Mouse (Mus musculus) liver, embryonic 14.5 days (tissue): Measurements from ENCODE around the gene Llgl2.

Experiments used
- CTCF ChIP-seq: IDR thresholded peaks from 2 replicates; pipeline ENCODE4 v1.5.1; 2016; ENCODE audit warnings: antibody characterized with exemption, low read depth, control low read depth
- EP300 ChIP-seq: IDR thresholded peaks from 2 replicates; pipeline ENCODE4 v1.6.1; 2016; ENCODE audit warnings: antibody characterized with exemption, low read depth

DNA sequence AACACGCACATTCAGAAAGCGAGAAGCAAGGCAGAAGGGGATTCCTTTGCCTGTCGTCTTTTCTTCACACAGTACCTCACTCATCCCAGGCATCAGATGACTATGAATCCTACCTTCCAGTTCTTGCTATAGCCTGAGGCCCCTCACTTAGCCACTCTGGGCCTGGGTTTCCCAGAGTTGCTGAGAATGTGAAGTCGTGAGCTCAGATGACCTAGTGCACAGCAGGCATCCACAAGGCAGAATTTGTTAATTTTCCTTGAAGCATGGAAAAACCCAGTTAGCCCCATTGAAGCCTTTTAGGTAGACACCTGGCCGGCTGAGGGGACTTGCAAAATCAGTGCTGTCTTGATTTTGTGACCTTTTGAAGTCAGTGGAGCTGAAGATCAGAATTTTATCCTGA, 2.6 kb downstream of the Llgl2 start:
- TF ChIP-seq CTCF (no peak), EP300 (no peak)
